Mouse (Mus musculus) spleen, postnatal 14 days (tissue): ENCODE results near the gene Pet100.

Source experiments
- DNase-seq, 2 experiments: peaks; one replicate each; pipeline ENCODE4 v3.0.0; 2021 to 2022; ENCODE audit warnings: low spot score in 2 of 2

The Pet100 gene

DNA sequence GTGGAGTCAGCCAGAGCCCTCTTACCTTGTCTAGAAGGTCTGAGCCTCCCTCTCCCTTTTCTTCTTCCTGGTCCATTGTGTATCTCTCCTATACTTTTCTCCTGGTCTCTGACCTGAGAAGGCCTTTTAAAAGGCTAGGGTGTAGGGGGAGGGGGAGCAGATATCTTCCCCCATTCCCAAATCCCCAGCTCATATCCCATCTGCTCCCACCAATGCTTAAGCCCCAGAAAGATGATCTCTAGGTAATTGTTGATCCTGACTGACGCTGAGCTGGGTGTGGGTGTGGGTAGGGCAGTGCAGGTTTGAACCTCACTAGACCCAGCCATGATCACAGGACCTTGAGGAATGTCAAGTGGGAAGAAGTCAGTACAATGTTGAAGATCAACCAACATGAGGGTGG, 4.1 kb downstream of the Pet100 start, which contains the start of gene Pcp2:
Gene Pcp2 (minus strand): TSS at position 101 of the 400 bp plus-strand sequence.
- no peak for DNase-seq

DNA sequence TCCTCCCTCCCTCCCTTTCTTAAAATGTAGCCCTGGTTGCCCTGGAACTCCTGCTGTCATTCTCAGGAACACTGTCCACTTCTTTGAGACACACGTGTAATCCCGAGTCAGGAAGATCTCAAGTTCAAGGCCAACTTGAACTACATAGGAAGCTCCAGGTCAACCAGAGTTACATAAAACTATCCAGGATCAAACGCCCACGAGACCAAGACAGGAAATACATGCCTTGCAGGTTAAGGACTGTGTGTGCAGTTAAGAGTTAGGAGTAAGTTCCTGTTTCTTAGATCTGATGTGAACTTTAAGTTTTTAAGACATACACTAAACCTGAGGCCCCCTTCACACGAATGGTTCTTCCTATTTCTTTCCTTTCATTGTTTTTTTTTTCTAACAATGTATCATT, 5.6 kb downstream of the Pet100 start:
- DNase-seq, result no peak

DNA sequence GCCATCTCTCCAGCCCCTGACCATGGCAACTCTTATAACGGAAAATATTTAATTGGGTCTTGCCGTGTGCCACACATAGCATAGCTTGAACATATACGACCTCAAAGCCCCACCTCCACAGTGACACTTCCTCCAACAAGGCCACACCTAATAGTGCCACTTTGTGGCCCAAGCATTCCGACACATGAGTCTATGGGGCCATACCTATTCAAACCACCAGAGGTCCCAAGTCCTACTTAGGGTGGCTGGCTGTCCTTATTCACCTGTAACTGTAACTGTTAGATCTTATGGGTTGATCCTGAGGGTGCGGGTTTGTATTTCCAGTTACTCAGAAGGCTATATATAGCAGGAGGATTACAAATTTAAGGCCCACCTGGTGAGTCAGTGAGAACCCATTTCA, 6.7 kb downstream of the Pet100 start:
- DNase-seq, result peak in 1 of 2 experiments; percentile 31

DNA sequence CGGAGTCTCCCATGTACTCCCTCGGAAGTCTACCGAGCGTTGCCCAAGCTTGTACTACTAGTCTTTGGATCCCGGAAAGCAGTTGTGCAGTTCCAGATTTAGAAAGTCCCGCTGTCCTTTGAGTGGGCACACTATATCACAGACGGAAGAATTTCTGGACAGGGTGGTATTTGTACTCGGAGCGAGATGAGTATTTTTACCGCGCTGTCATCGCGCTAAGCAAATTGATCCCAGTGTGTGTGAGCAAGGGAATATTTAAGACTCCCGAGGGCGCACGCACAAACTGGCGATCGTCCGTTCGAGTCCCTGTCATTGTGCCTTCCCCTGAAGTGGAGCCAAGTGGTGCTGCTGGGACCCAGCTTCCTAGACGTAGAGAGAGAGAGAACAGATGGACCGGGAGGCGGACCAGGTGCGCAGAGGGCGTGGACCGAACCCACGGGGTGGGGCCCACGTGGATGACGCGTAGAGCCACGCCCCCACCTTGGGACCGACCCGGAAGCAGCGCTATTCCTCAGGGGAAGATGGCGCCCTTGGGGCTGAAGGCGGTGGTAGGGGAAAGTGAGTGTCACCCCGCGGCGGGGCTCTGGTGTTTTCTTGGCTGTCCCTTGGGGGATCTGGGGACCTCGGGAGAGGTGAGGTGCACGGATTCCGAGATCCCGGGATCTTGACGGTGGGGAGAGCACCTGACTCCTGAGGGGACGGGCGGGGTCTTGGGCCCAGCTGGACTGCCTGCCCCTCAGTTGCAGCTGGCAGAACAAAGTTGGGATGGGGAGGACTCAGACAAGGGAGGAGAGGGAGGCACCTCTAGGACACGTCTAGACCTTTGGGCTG, 9.5 kb downstream of the Pet100 start, which contains the start of gene Stxbp2:
Gene Stxbp2 (plus strand): TSS at position 309 of the 831 bp plus-strand sequence.
- DNase-seq, result peak; percentile 70 to 79

DNA sequence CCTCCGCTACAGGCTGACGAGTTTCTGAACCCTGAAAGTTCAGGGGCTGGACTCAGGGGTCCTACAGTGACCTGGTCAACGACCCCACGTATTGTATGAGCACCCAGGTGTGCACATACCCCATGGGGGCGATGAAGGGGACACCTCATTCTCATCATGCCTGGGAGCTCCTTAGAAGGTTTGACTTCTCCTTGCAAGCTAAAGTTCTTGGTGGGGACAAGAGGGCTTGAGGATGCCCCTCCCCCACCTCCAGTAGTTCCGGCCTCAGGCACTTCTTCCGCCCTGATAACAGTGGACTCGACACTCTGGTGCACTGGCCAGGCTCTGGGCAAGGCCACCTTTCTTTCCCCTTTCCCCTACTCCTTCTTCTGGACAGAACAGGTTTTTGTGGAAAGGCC, 10.1 kb downstream of the Pet100 start:
- DNase-seq, result no peak

DNA sequence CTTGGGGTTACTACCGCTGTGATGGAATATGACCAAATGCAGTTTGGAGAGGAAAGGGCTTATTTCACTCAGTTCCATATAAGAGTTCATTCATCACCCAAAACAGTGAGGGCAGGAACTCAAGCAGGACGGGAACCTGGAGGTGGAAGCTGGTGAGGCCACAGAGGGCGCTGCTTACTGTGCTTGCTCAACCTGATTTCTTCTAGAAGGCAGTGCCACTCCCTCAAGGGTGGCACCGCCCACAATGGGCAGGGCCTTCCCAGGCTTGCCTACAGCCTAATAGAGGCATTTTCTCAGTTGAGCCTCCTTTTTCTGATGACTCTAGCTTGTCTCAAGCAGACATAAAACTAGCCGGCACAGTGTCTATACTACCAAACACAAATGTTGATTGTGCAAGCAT, 24.5 kb downstream of the Pet100 start:
- DNase-seq, result peak in 1 of 2 experiments; percentile 42

DNA sequence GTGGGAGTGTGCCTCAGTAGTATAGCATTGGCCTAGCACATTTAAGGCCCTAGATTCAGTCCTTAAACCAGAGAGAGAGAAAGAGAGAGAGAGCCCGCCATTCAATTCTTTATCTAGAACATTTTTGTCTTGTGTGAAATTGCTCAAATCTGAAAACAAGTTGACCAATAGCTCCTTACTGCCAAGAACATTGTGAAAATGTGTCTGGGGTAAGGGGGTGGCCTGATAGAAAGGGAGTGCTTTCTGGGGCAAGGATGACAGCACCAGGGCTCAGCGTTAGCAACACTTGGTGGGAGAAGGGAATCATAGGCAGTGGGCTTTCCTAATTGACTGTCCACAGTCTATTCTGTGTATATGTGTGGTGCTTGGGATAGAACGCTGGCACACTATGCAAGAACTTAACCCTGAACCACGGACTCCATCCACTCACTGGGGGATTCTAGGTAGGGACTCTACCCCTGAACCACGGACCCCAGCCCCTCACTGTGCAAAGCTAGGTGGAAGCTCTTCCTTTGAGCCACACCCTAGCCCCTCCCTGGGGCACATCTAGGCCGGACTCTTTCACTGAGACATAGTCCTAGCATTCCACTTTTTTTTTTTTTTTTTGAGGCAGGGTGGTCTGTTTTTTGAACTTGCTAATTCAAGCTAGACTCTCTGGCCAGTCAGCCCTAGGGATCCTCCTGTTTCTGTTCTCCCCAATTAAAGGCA, 25.6 kb downstream of the Pet100 start:
- DNase-seq, result no peak

DNA sequence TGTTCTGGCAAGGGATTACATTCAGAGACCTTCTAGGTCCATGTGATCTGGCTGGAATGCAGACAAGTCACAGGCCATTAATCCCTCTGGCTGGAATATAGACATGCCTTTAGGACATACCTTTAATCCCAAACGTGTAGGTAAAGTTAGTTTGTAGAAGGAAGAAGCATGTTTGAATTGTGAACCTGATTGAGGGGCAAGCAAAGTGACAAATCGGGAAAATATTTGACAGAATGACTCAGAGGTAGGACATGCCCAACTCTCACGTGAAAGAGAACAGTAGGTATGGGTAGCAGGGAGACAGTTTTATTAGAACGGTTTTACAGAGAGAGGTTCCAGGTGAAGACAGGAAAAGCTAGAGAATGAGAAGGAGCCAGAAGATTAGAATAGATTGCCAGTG, 26.2 kb downstream of the Pet100 start:
- no peak for DNase-seq

DNA sequence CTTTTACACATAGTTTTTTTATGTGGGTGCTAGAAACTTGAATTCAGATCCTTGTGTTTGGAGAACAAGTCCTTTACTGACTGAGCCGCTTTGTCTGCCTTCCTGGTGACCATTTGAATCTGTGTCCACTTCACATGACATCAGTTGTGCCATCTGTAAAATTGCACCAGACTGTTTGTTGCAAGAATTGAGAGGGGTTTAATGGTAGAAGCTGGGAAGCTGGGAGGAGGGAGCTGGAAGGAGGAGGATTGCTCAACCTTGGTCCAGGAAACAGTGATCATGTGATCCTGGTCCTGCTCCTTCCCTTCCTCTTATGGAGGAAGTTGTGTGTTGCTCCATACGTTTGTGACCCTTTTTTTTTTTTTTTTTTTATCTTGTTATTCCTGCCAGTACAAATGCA, 26.9 kb downstream of the Pet100 start:
- DNase-seq, result no peak

DNA sequence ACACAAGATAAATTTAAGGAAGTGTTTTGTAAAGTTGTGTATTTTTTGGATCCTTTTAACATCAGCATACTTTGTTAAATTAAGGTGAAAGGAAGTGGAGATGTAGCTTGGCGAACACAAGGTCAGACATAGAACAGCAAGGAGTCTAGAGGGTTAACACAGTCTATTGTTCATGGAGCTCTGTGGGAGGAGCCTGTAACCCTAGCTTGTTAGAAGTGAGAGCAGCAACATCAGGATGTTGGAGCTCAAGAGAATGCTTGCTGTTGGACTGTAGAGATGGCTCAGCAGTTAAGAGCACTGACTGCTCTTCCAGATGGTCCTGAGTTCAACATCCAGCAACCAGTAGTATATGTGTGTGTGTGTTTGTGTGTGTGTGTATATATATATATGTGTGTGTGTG, 27.6 kb downstream of the Pet100 start:
- DNase-seq, result no peak

DNA sequence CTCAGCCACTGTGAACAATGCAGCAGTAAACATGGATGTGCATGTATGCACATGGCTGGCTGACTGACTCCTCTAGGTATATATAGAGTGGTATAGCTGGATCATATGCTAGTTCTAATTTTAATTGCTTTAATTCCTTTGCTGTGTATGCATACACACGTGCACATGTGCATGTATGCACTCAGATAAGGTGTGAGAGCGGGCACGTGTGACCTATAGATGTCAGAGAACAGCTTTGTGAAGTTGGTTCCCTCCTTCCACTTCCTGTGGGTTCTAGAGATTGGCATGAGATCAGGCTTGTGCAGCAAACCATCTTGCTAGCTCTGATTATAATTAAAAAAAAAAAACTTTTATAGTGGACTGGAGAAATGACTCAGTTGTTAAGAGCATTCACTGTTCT, 31.5 kb downstream of the Pet100 start:
- DNase-seq, result no peak

DNA sequence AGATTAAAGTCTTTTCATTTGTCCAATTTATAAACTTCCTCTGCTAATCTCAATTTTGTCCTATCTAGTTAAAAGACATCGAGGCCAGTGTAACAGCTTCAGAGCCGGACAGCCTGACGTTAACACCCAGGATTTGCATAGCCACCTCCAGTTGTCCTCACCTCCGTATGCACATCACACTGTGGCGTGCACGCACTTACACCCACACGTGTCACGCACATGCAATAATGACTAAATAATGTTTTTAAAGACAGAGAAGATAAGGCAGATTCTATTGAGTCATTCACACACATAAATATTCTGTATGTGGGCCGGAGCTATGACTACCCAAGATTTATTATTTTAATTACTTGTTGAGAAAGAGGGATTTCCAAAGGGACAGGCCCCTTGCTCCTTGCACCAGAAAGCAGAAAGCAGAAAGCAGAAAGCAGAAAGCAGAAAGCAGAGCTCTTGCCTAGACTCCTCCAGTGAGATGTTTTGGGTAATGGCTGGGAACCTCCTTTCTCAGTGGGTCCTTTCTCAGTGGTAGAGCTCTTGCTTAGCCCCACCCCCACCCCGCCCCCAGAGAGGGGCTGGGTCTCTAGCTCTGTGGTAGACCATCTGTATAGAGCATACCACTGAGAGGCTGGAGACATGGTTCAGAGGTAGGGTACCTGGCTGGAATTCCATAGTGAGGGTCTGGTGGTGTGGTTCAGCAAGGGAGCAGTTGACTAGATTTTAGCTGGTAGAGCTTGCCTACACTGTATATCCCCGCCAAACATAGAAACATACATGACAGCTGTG, 33.6 kb downstream of the Pet100 start:
- no peak for DNase-seq

DNA sequence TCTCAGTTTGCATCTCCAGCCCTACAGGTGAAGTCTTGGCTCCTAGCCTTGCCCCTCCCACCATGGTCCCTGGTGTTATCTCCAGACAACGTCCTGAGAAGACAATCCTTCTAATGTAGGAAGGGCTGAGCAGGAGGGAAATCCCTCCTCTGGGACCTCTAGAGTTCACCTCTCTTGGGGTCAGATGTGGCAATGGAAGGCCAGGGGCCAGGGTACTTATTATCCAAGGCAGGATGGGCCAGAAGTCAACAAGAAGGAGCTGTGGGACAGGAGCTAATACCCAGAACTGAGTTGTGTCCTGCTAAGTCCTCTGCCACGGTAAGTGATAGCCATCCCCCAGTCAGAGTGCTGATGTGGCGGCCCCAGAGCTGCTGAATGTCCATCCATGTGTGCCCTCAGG, 34.2 kb downstream of the Pet100 start, which contains the start of gene Retn:
Gene Retn (plus strand): TSS at position 245 of the 400 bp plus-strand sequence.
- no peak for DNase-seq

DNA sequence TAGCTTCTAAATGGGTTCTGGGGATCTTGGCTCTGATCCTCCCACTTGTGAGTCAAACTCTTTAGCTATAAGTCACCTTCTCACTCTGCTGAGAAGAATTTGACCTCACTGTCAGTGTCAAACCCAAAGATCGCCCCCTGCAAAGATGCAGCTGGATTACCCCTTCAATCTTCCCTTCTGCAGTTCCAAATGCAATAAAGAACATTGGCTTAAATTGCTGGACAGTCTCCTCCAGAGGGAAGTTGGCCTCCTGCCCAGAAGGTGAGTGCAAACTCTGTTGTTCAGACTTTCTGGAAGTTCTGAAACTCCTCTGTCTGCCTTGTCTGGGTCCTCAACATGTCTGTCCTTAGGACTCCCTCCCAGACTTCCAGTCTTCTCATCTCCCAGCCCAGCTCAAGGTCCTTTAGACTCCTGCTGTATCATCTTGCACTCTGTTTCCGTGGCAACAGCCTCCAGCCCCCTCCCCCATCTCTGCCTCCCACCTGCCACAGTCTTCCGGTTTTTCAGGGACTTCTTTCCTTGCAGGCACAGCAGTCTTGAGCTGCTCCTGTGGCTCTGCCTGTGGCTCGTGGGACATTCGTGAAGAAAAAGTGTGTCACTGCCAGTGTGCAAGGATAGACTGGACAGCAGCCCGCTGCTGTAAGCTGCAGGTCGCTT, 35.5 kb downstream of the Pet100 start:
- DNase-seq, result no peak

DNA sequence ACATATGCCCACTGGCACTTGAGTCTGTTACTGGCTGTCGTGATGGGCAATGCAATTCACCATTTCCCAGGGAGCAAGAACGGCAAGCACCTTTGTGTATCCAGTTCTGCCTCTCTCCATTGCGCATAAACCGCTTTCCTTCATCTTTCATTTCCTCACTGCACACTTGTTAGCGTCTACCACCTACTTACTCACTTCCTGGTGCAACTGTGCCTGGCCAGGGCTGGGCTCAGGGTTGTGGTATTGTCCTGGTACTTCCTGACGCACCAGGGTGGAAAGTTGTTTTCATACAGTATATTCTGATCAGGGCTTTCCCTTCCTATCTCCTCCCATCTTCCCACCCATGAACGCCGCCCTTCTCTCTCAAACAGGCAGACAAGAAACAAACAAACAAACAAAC, 39.5 kb downstream of the Pet100 start:
- no peak for DNase-seq

DNA sequence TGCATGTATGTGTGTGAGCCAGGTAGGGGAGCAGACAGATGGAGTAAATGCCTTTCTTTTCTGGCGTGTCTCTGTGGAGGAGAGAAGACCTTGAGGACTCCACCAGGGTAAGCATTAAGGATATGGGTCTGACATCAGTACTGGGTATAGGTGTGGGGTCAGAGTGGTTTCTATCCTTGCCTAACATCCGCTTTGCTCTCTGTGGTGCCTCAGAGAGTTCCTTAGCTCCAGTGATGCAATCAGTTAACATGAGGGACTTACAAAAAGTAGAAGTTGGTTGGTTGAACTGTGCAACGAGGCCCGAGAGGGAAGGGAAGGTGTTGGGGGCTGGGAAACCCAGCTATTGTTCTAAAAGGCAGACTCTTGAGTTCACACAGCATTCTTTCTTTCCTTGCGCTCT, 43.1 kb downstream of the Pet100 start:
- DNase-seq, result no peak

DNA sequence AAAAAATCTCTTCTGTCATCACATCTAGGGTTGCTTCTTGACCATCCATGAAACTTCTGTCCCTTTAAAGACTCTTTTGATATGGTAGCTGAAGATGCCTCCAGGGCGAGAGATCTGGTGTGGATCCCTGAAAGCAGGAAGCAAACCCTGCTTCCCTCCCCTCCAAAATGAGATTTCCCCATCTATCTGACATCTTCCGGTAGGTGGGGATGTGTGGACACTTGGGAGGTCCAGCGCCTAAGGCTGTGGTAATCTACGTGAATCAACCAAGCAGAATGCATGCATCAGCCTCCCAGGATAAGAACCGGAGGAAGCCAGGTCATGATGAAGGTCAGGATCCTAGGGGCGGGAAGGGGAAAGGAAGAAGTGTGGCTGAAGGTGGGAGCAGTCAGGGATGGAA, 44.2 kb downstream of the Pet100 start, which contains the start of gene Mcemp1:
Gene Mcemp1 (plus strand): TSS at position 248 of the 400 bp plus-strand sequence.
- no peak for DNase-seq

DNA sequence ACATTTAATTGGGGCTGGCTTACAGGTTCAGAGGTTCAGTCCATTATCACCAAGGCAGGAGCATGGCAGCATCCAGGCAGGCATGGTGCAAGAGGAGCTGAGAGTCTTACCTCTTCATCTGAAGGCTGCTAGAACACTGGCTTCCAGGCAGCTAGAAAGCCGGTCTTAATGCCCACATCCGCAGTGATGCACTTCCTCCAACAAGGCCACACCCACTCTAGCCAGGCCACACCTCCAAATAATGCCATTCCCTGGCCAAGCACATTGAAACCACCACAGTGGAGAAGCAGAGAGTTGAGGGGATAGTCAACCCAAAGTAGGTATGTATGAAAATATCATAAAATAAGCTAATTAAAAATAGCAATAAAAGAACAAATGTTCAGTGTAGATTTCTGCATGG, 49.0 kb downstream of the Pet100 start:
- DNase-seq, result no peak

DNA sequence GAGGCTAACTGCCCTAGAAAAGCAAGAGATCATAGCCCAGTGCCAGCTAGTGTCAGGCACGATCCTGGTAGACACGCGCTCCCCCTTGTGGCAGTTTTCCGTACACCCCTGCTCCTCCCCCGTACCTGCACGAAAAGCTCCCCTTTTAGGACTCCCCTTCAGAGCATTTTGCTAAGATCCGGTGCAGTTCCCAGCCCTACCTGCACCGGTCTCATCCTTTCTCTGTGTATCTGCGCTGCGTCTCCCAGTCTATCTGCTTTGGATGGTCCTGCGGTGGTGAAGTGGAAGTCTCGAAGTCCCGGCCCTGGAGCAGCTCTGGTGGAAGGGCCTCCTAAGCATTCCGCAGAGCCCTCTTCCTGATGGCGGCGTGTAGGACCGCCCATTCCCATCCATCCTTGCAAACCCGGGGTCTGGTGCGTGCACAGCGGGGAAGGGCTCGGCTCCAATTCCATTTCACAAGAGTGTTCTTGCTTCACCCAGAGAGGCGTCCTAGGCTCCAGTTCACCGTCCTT, 50.7 kb downstream of the Pet100 start, which contains the start of gene Fcor:
Gene Fcor (minus strand): TSS at position 383 of the 512 bp plus-strand sequence.
- peak; percentile 68 to 84 for DNase-seq

DNA sequence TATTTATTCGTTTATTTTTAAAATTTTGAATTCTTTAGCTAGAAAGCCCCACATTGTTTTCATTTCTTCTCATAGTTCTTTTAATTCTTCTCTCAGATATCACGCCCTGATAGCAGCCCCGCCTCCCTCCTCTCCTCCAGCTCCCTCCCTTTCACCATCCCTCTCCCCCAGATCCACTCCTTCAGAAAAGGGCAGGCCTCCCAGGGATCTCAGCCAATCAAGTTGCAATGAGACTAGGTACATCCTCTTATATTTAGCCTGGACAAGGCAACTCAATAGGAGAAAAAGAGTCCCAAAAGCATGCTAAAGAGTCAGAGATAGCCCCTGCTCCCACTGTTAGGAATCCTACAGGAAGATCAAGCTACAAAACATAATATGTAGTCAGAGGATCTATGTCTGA, 53.3 kb downstream of the Pet100 start:
- no peak for DNase-seq
